Mouse (Mus musculus) forebrain, embryonic 10.5 days (tissue): Measurements from ENCODE around the gene Ltbp1. TPM values are rescaled to one million over a fixed set of nuclear protein-coding genes. Genes with fewer than 3 reads are reported as not detected.

Experiments used
- DNase-seq: peaks from one replicate; pipeline ENCODE4 v3.0.0-alpha.2; 2017; ENCODE audit warnings: low spot score; ENCODE audit errors: extremely low spot score
- H3K27ac ChIP-seq: fragments of 300-500 bp; sonication (generic); 2 replicates; pipeline ENCODE4 v1.5.1; 2016; ENCODE audit warnings: mild to moderate bottlenecking
- H3K27me3 ChIP-seq: fragments of 300-500 bp; sonication (generic); 2 replicates; pipeline ENCODE4 v1.6.1; 2016; ENCODE audit warnings: mild to moderate bottlenecking; ENCODE audit not compliant: poor library complexity, severe bottlenecking
- H3K36me3 ChIP-seq: fragments of 300-500 bp; sonication (generic); replicated peaks from 2 replicates; pipeline ENCODE4 v1.6.1; 2016; ENCODE audit warnings: mild to moderate bottlenecking, moderate library complexity
- H3K4me1 ChIP-seq: fragments of 300-500 bp; sonication (generic); 2 replicates; pipeline ENCODE4 v1.6.1; 2016
- H3K4me3 ChIP-seq: fragments of 300-500 bp; sonication (generic); 2 replicates; pipeline ENCODE4 v1.5.1; 2016; ENCODE audit warnings: mild to moderate bottlenecking, moderate library complexity
- H3K9me3 ChIP-seq: fragments of 300-500 bp; sonication (generic); 2 replicates; pipeline ENCODE4 v1.6.1; 2016; ENCODE audit warnings: mild to moderate bottlenecking, moderate library complexity
- WGBS: fragments of 180-500 bp; shearing (Covaris S2); methylation state at CpG from one replicate; pipeline ENCODE4 v1.1.7; 2016; 5-methylcytosine and 5-hydroxymethylcytosine counted together
- polyA plus RNA-seq: library from polyadenylated mRNA; unstranded; fragments of >200 nt; fragmentation: Nextera tagmentation; extraction: Ambion mirVana; gene quantifications from 2 replicates; pipeline ENCODE4 v1.2.1, GENCODE M21; 2016

Gene Ltbp1
- polyA plus RNA-seq, 1 experiment from 2014 or later = 4.5 TPM

GRCm38 (mm10) chr17:75208164-75208698 lies 202.9 kb downstream of the Ltbp1 start:
- no peaks in the 10 kb centered on the region for H3K36me3 ChIP-seq
- no peak for DNase-seq
- WGBS = 92% methylated on average over 7 of the region's 7 CpGs
- H3K27ac ChIP-seq = no peak overlapping the region
- no peaks in the 10 kb centered on the region for H3K27me3 ChIP-seq
- 0 out of 2 replicates have a peak, but pooled peaks cover 4% of the 10 kb centered on the region for H3K4me1 ChIP-seq
- no peak overlapping the region for H3K4me3 ChIP-seq
- no peaks in the 10 kb centered on the region for H3K9me3 ChIP-seq

GRCm38 (mm10) chr17:75210526-75210925 lies 205.2 kb downstream of the Ltbp1 start:
- Histone ChIP-seq H3K4me3 (no peak overlapping the region), H3K9me3 (no peaks in the 10 kb centered on the region), H3K27ac (no peak overlapping the region), H3K36me3 (no peaks in the 10 kb centered on the region), H3K4me1 (0 out of 2 replicates have a peak, but pooled peaks cover 4% of the 10 kb centered on the region), H3K27me3 (no peaks in the 10 kb centered on the region)
- WGBS = 94% methylated on average over 4 of the region's 4 CpGs
- no peak for DNase-seq

- Histone ChIP-seq H3K9me3 (no peaks in the 10 kb centered on the region), H3K4me3 (no peak overlapping the region), H3K27ac (no peak overlapping the region), H3K36me3 (no peaks in the 10 kb centered on the region), H3K27me3 (no peaks in the 10 kb centered on the region), H3K4me1 (no peaks in the 10 kb centered on the region)
- WGBS = 97% methylated on average over 2 of the region's 2 CpGs
- no peak for DNase-seq
Measured at GRCm38 (mm10) chr17:75216362-75216761, 211.0 kb downstream of the Ltbp1 start.

- Histone ChIP-seq H3K36me3 (no peaks in the 10 kb centered on the region), H3K27ac (no peak overlapping the region), H3K27me3 (no peaks in the 10 kb centered on the region), H3K4me1 (no peaks in the 10 kb centered on the region), H3K9me3 (no peaks in the 10 kb centered on the region), H3K4me3 (no peak overlapping the region)
- 91% methylated on average over 6 of the region's 6 CpGs for WGBS
- no peak for DNase-seq
Measured at GRCm38 (mm10) chr17:75218700-75219099, 213.3 kb downstream of the Ltbp1 start.

GRCm38 (mm10) chr17:75228321-75228720 lies 223.0 kb downstream of the Ltbp1 start:
- peaks cover 7% of the 10 kb centered on the region for H3K4me1 ChIP-seq
- H3K27me3 ChIP-seq = no peaks in the 10 kb centered on the region
- H3K36me3 ChIP-seq = no peaks in the 10 kb centered on the region
- no peaks in the 10 kb centered on the region for H3K9me3 ChIP-seq
- H3K27ac ChIP-seq = no peak overlapping the region
- H3K4me3 ChIP-seq = no peak overlapping the region
- DNase-seq = no peak
- 91% methylated on average over 3 of the region's 3 CpGs for WGBS

GRCm38 (mm10) chr17:75233206-75233605 lies 227.8 kb downstream of the Ltbp1 start:
- H3K4me1 ChIP-seq = peaks cover 8% of the 10 kb centered on the region
- WGBS = 32% methylated on average over 2 of the region's 2 CpGs
- no peaks in the 10 kb centered on the region for H3K9me3 ChIP-seq
- H3K27ac ChIP-seq = no peak overlapping the region
- H3K27me3 ChIP-seq = no peaks in the 10 kb centered on the region
- H3K36me3 ChIP-seq = no peaks in the 10 kb centered on the region
- no peak overlapping the region for H3K4me3 ChIP-seq
- DNase-seq = no peak

GRCm38 (mm10) chr17:75233923-75234322 lies 228.6 kb downstream of the Ltbp1 start:
- no peaks in the 10 kb centered on the region for H3K27me3 ChIP-seq
- H3K9me3 ChIP-seq = no peaks in the 10 kb centered on the region
- no peak overlapping the region for H3K4me3 ChIP-seq
- DNase-seq = no peak
- peaks cover 8% of the 10 kb centered on the region for H3K4me1 ChIP-seq
- H3K36me3 ChIP-seq = no peaks in the 10 kb centered on the region
- H3K27ac ChIP-seq = no peak overlapping the region
- WGBS = 87% methylated on average over 4 of the region's 4 CpGs

- no peak overlapping the region for H3K4me3 ChIP-seq
Measured at GRCm38 (mm10) chr17:75235781-75236180, 230.4 kb downstream of the Ltbp1 start.

GRCm38 (mm10) chr17:75236543-75236942 lies 231.2 kb downstream of the Ltbp1 start:
- WGBS = 90% methylated on average over 2 of the region's 2 CpGs

More at GRCm38 (mm10) chr17:75235781-75236180, 230.4 kb downstream of the Ltbp1 start:
- peaks cover 8% of the 10 kb centered on the region for H3K4me1 ChIP-seq
- H3K36me3 ChIP-seq = no peaks in the 10 kb centered on the region
- 92% methylated on average over 3 of the region's 3 CpGs for WGBS
- no peaks in the 10 kb centered on the region for H3K27me3 ChIP-seq
- H3K27ac ChIP-seq = no peak overlapping the region
- DNase-seq = no peak
- no peaks in the 10 kb centered on the region for H3K9me3 ChIP-seq

GRCm38 (mm10) chr17:75237456-75237855 lies 232.1 kb downstream of the Ltbp1 start:
- no peak for DNase-seq
- peaks cover 8% of the 10 kb centered on the region for H3K4me1 ChIP-seq
- H3K27ac ChIP-seq = no peak overlapping the region
- H3K9me3 ChIP-seq = no peaks in the 10 kb centered on the region
- H3K27me3 ChIP-seq = no peaks in the 10 kb centered on the region
- no peaks in the 10 kb centered on the region for H3K36me3 ChIP-seq
- WGBS = 93% methylated on average over 3 of the region's 3 CpGs
- H3K4me3 ChIP-seq = no peak overlapping the region

More at GRCm38 (mm10) chr17:75236543-75236942, 231.2 kb downstream of the Ltbp1 start:
- Histone ChIP-seq H3K27me3 (no peaks in the 10 kb centered on the region), H3K9me3 (no peaks in the 10 kb centered on the region), H3K36me3 (no peaks in the 10 kb centered on the region), H3K4me3 (no peak overlapping the region), H3K27ac (no peak overlapping the region), H3K4me1 (peaks cover 8% of the 10 kb centered on the region)
- no peak for DNase-seq

GRCm38 (mm10) chr17:75238655-75239054 lies 233.3 kb downstream of the Ltbp1 start:
- WGBS = 95% methylated on average over 2 of the region's 2 CpGs
- Histone ChIP-seq H3K27me3 (no peaks in the 10 kb centered on the region), H3K36me3 (no peaks in the 10 kb centered on the region), H3K27ac (no peak overlapping the region), H3K9me3 (no peaks in the 10 kb centered on the region), H3K4me3 (no peak overlapping the region), H3K4me1 (no peaks in the 10 kb centered on the region)
- no peak for DNase-seq

GRCm38 (mm10) chr17:75239545-75239944 lies 234.2 kb downstream of the Ltbp1 start:
- 89% methylated on average over 3 of the region's 3 CpGs for WGBS
- DNase-seq = no peak
- no peaks in the 10 kb centered on the region for H3K27me3 ChIP-seq
- H3K4me1 ChIP-seq = no peaks in the 10 kb centered on the region
- H3K36me3 ChIP-seq = no peaks in the 10 kb centered on the region
- H3K9me3 ChIP-seq = no peaks in the 10 kb centered on the region
- H3K4me3 ChIP-seq = no peak overlapping the region
- H3K27ac ChIP-seq = no peak overlapping the region

- no peak overlapping the region for H3K4me3 ChIP-seq
- no peak overlapping the region for H3K27ac ChIP-seq
- no peak for DNase-seq
- H3K27me3 ChIP-seq = no peaks in the 10 kb centered on the region
- no peaks in the 10 kb centered on the region for H3K9me3 ChIP-seq
- H3K4me1 ChIP-seq = no peaks in the 10 kb centered on the region
- H3K36me3 ChIP-seq = no peaks in the 10 kb centered on the region
- WGBS = 90% methylated on average over 1 of the region's 1 CpGs
Measured at GRCm38 (mm10) chr17:75242086-75242485, 236.7 kb downstream of the Ltbp1 start.

- DNase-seq = no peak
- WGBS = 78% methylated on average over 1 of the region's 1 CpGs
- Histone ChIP-seq H3K9me3 (no peaks in the 10 kb centered on the region), H3K4me3 (no peak overlapping the region), H3K36me3 (no peaks in the 10 kb centered on the region), H3K27ac (no peak overlapping the region), H3K4me1 (no peaks in the 10 kb centered on the region), H3K27me3 (no peaks in the 10 kb centered on the region)
Measured at GRCm38 (mm10) chr17:75243221-75243620, 237.9 kb downstream of the Ltbp1 start.
